Mouse (Mus musculus) hindlimb bud, embryonic 11.5 days (tissue): ENCODE measurements around the gene Ctss.
A peak's percentile ranks its signal among the peaks of the same experiment; 100 is the strongest.
"Not testable (repeated sequence)": the region's sequence is repeated elsewhere in the genome, so short reads cannot be mapped to it uniquely, and the experiment has no call there.

Experiments
- DNase-seq: peaks from one replicate; pipeline ENCODE4 v3.0.0-alpha.2; 2012; ENCODE audit warnings: low read depth, low spot score; ENCODE audit errors: extremely low spot score

Gene Ctss

GRCm38 (mm10) chr3:95533364-95533763 is 6.8 kb downstream of the Ctss start:
- no peak for DNase-seq

- no peak for DNase-seq
Observed at GRCm38 (mm10) chr3:95534927-95535326, 8.3 kb downstream of the Ctss start.

GRCm38 (mm10) chr3:95538936-95539335 is 12.3 kb downstream of the Ctss start:
- DNase-seq, result no peak

- DNase-seq, result no peak
Observed at GRCm38 (mm10) chr3:95539837-95540236, 13.3 kb downstream of the Ctss start.

- not testable (repeated sequence) for DNase-seq
Observed at GRCm38 (mm10) chr3:95541186-95541585, 14.6 kb downstream of the Ctss start.

GRCm38 (mm10) chr3:95542171-95542570 is 15.6 kb downstream of the Ctss start:
- no peak for DNase-seq

GRCm38 (mm10) chr3:95542981-95543380 is 16.4 kb downstream of the Ctss start:
- DNase-seq, result no peak

- no peak for DNase-seq
Observed at GRCm38 (mm10) chr3:95550176-95550575, 23.6 kb downstream of the Ctss start.

- no peak for DNase-seq
Observed at GRCm38 (mm10) chr3:95553986-95554385, 27.4 kb downstream of the Ctss start.

GRCm38 (mm10) chr3:95559437-95559836 is 32.9 kb downstream of the Ctss start, which contains the start of gene Hormad1:
Hormad1 (plus strand) TSS chr3:95559677.
- no peak for DNase-seq

- no peak for DNase-seq
Observed at GRCm38 (mm10) chr3:95560738-95561137, 34.2 kb downstream of the Ctss start.

GRCm38 (mm10) chr3:95561826-95562225 is 35.2 kb downstream of the Ctss start:
- DNase-seq, result no peak

GRCm38 (mm10) chr3:95569585-95569984 is 43.0 kb downstream of the Ctss start:
- DNase-seq, result no peak

- no peak for DNase-seq
Observed at GRCm38 (mm10) chr3:95587754-95588603, 61.4 kb downstream of the Ctss start.

- DNase-seq, result peak; percentile 94
Observed at GRCm38 (mm10) chr3:95588604-95589086, 62.1 kb downstream of the Ctss start, which contains the start of gene Golph3l. Golph3l (plus strand) TSS chr3:95588934.

- DNase-seq, result no peak
Observed at GRCm38 (mm10) chr3:95598734-95599133, 72.1 kb downstream of the Ctss start.

- DNase-seq, result no peak
Observed at GRCm38 (mm10) chr3:95601287-95601686, 74.7 kb downstream of the Ctss start.
